Mouse (Mus musculus): ENCODE measurements around the gene Trdmt1.

DNA sequence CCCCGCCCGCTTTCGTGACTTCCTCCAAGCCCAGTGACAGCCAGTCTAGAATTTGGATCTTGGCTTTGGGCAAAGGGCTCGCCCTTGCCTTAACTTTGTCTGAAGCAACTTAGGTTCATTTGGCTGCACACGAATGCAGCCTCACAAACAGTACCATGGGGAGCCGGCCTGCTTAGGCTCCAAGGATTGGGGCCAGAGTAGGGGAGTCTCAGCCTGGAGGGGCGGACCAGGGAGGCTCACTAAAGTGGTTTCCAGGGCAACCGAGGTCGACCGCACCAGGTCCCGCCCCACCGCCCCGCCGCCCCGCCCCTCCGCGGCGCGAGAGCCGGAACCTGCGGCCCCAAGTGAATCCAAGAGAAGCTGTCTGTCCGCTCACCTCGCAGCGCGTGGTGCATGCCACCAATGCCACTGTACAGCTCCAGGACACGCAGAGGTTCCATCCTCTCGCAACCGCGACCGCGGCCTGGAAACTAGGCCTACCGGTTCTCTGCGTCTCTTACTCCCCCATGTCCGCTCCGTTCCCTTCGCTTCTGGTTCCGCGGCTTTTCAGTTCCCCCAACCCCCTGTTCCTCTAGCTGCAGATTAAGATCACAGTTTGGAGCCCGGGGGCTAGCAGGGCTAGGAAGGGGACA lies at the start of gene Trdmt1:
- TF ChIP-seq EP300 (IDR thresholded peaks at IDR 0.05; ENCODE audit: low read depth) = no peak
- TF ChIP-seq CTCF (IDR thresholded peaks at IDR 0.05; ENCODE audit: low read depth) = 0 out of 2 replicates have a peak, but pooled peaks have one; percentile 8

All from liver, postnatal 0 days (tissue).